Mouse (Mus musculus) hindbrain, embryonic 14.5 days (tissue): ENCODE data around the gene 4930404N11Rik. TPM values are rescaled to one million over a fixed set of nuclear protein-coding genes. Genes with fewer than 3 reads are reported as not detected.

Experiments used
- ATAC-seq: fragments of 200-750 bp; cut with Nextera tagmentation; 2 replicates; pipeline ENCODE4 v1.8.0; 2017; ENCODE audit warnings: moderate number of reproducible peaks, mild to moderate bottlenecking, moderate TSS enrichment, moderate library complexity; ENCODE audit not compliant: low FRiP score
- DNase-seq: peaks from one replicate; pipeline ENCODE4 v3.0.0-alpha.2; 2015; ENCODE audit warnings: low spot score
- H3K27ac ChIP-seq: fragments of 300-500 bp; sonication (generic); 2 replicates; pipeline ENCODE4 v1.5.1; 2014; ENCODE audit warnings: mild to moderate bottlenecking, moderate library complexity
- H3K27me3 ChIP-seq: fragments of 300-500 bp; sonication (generic); 2 replicates; pipeline ENCODE4 v1.6.1; 2014; ENCODE audit warnings: mild to moderate bottlenecking, low read length, mixed read lengths; ENCODE audit not compliant: control insufficient read depth, insufficient read depth
- H3K36me3 ChIP-seq: fragments of 300-500 bp; sonication (generic); replicated peaks from 2 replicates; pipeline ENCODE4 v1.6.1; 2014; ENCODE audit not compliant: control insufficient read depth, insufficient read depth
- H3K4me1 ChIP-seq: fragments of 300-500 bp; sonication (generic); replicated peaks from 2 replicates; pipeline ENCODE4 v1.6.1; 2014; ENCODE audit warnings: antibody characterized with exemption, low read length, mixed read lengths; ENCODE audit not compliant: control insufficient read depth, insufficient read depth
- H3K4me2 ChIP-seq: fragments of 300-500 bp; sonication (generic); replicated peaks from 2 replicates; pipeline ENCODE4 v1.6.1; 2014; ENCODE audit warnings: mild to moderate bottlenecking, moderate library complexity
- H3K4me3 ChIP-seq: fragments of 300-500 bp; sonication (generic); replicated peaks from 2 replicates; pipeline ENCODE4 v1.5.1; 2014; ENCODE audit warnings: mild to moderate bottlenecking, low read length
- H3K9ac ChIP-seq: fragments of 300-500 bp; sonication (generic); 2 replicates; pipeline ENCODE4 v1.6.1; 2014
- H3K9me3 ChIP-seq: fragments of 300-500 bp; sonication (generic); 2 replicates; pipeline ENCODE4 v1.6.1; 2016; ENCODE audit warnings: low read length; ENCODE audit not compliant: control insufficient read depth
- WGBS: fragments of 180-500 bp; shearing (Covaris S2); extraction: QIAGEN DNeasy Blood & Tissue Kit; methylation state at CpG from one replicate; pipeline ENCODE4 v1.1.7; 2014; 5-methylcytosine and 5-hydroxymethylcytosine counted together
- polyA plus RNA-seq: library from polyadenylated mRNA; unstranded; fragments of >200 nt; fragmentation: Nextera tagmentation; extraction: Ambion mirVana; gene quantifications from 2 replicates; pipeline ENCODE4 v1.2.1, GENCODE M21; 2014

Gene 4930404N11Rik
- polyA plus RNA-seq, 1 experiment from 2014 or later = 0.59 TPM

GRCm38 (mm10) chr10:81409330-81409729, 43.7 kb upstream of the 4930404N11Rik start:
- peaks cover 45% of the 10 kb centered on the region for H3K4me1 ChIP-seq
- 0 out of 2 replicates have a peak overlapping the region, but pooled peaks have one; percentile 4 for H3K4me2 ChIP-seq
- H3K9me3 ChIP-seq = no peaks in the 10 kb centered on the region
- H3K4me3 ChIP-seq = no peak overlapping the region
- peaks cover 15% of the 10 kb centered on the region; the same call in 1 of the 2 replicates for H3K27me3 ChIP-seq
- H3K27ac ChIP-seq = no peak overlapping the region
- ATAC-seq (no peak), DNase-seq (no peak)
- no peak overlapping the region for H3K9ac ChIP-seq
- WGBS = 13% methylated on average over 8 of the region's 8 CpGs
- peaks cover 41% of the 10 kb centered on the region for H3K36me3 ChIP-seq

GRCm38 (mm10) chr10:81408871-81409291, 43.3 kb upstream of the 4930404N11Rik start:
- Histone ChIP-seq H3K4me2 (no peak overlapping the region), H3K4me3 (no peak overlapping the region), H3K9me3 (no peaks in the 10 kb centered on the region), H3K36me3 (peaks cover 46% of the 10 kb centered on the region), H3K27me3 (peaks cover 15% of the 10 kb centered on the region; the same call in 1 of the 2 replicates), H3K27ac (no peak overlapping the region), H3K9ac (no peak overlapping the region), H3K4me1 (peaks cover 40% of the 10 kb centered on the region)
- DNase-seq (no peak), ATAC-seq (no peak)
- 20% methylated on average over 9 of the region's 9 CpGs for WGBS

- H3K36me3 ChIP-seq = peaks cover 51% of the 10 kb centered on the region
- H3K9ac ChIP-seq = no peak overlapping the region
- no peak overlapping the region for H3K4me2 ChIP-seq
- WGBS = 47% methylated on average over 13 of the region's 13 CpGs
- no peak for DNase-seq
- H3K27ac ChIP-seq = no peak overlapping the region
- H3K4me1 ChIP-seq = peaks cover 39% of the 10 kb centered on the region
- ATAC-seq = no peak
- no peaks in the 10 kb centered on the region for H3K9me3 ChIP-seq
- no peak overlapping the region for H3K4me3 ChIP-seq
- H3K27me3 ChIP-seq = peaks cover 15% of the 10 kb centered on the region; the same call in 1 of the 2 replicates
These were observed 42.8 kb upstream of the 4930404N11Rik start for GRCm38 (mm10) chr10:81408424-81408729.

GRCm38 (mm10) chr10:81407539-81408423, 42.2 kb upstream of the 4930404N11Rik start:
- Histone ChIP-seq H3K4me3 (peak overlapping the region; percentile 14; the same call in 1 of the 2 replicates), H3K36me3 (peaks cover 57% of the 10 kb centered on the region), H3K27me3 (peaks cover 15% of the 10 kb centered on the region; the same call in 1 of the 2 replicates), H3K4me2 (peak overlapping the region; percentile 43), H3K9me3 (no peaks in the 10 kb centered on the region), H3K4me1 (peaks cover 45% of the 10 kb centered on the region), H3K9ac (peak overlapping the region; percentile 34; the same call in 1 of the 2 replicates), H3K27ac (peak overlapping the region; percentile 51; the same call in 1 of the 2 replicates)
- peak; percentile 76 for DNase-seq
- 27% methylated on average over 31 of the region's 31 CpGs for WGBS
- ATAC-seq = no peak

GRCm38 (mm10) chr10:81406504-81407440, 41.2 kb upstream of the 4930404N11Rik start:
- peak overlapping the region; percentile 43 for H3K4me2 ChIP-seq
- no peaks in the 10 kb centered on the region for H3K9me3 ChIP-seq
- H3K4me3 ChIP-seq = peak overlapping the region; percentile 14; the same call in 1 of the 2 replicates
- peak overlapping the region; percentile 51; the same call in 1 of the 2 replicates for H3K27ac ChIP-seq
- H3K9ac ChIP-seq = peak overlapping the region; percentile 34; the same call in 1 of the 2 replicates
- WGBS = 24% methylated on average over 24 of the region's 24 CpGs
- ATAC-seq (no peak), DNase-seq (no peak)
- H3K36me3 ChIP-seq = peaks cover 58% of the 10 kb centered on the region
- H3K4me1 ChIP-seq = peaks cover 48% of the 10 kb centered on the region
- H3K27me3 ChIP-seq = peaks cover 15% of the 10 kb centered on the region; the same call in 1 of the 2 replicates

- H3K36me3 ChIP-seq = peaks cover 64% of the 10 kb centered on the region
- peaks cover 51% of the 10 kb centered on the region for H3K4me1 ChIP-seq
- H3K27me3 ChIP-seq = peaks cover 15% of the 10 kb centered on the region; the same call in 1 of the 2 replicates
- H3K9me3 ChIP-seq = no peaks in the 10 kb centered on the region
- H3K9ac ChIP-seq = no peak overlapping the region
- ATAC-seq = no peak
- WGBS = 47% methylated on average over 13 of the region's 13 CpGs
- no peak for DNase-seq
- no peak overlapping the region for H3K27ac ChIP-seq
- H3K4me3 ChIP-seq = no peak overlapping the region
- H3K4me2 ChIP-seq = no peak overlapping the region
These were observed 40.1 kb upstream of the 4930404N11Rik start for GRCm38 (mm10) chr10:81405588-81406201.

- ATAC-seq (no peak), DNase-seq (no peak)
- H3K27me3 ChIP-seq = peaks cover 15% of the 10 kb centered on the region; the same call in 1 of the 2 replicates
- peaks cover 74% of the 10 kb centered on the region for H3K36me3 ChIP-seq
- no peak overlapping the region for H3K4me3 ChIP-seq
- no peak overlapping the region for H3K4me2 ChIP-seq
- no peaks in the 10 kb centered on the region for H3K9me3 ChIP-seq
- H3K9ac ChIP-seq = no peak overlapping the region
- H3K4me1 ChIP-seq = peaks cover 51% of the 10 kb centered on the region
- WGBS = 67% methylated on average over 18 of the region's 18 CpGs
- no peak overlapping the region for H3K27ac ChIP-seq
These were observed 39.1 kb upstream of the 4930404N11Rik start for GRCm38 (mm10) chr10:81404720-81405119.

- Histone ChIP-seq H3K9me3 (no peaks in the 10 kb centered on the region), H3K27me3 (peaks cover 15% of the 10 kb centered on the region; the same call in 1 of the 2 replicates), H3K4me1 (peaks cover 51% of the 10 kb centered on the region), H3K4me3 (no peak overlapping the region), H3K4me2 (no peak overlapping the region), H3K27ac (no peak overlapping the region), H3K36me3 (peaks cover 80% of the 10 kb centered on the region), H3K9ac (no peak overlapping the region)
- WGBS = 18% methylated on average over 9 of the region's 9 CpGs
- ATAC-seq (no peak), DNase-seq (no peak)
These were observed 38.5 kb upstream of the 4930404N11Rik start for GRCm38 (mm10) chr10:81404082-81404481.
